Mouse (Mus musculus) layer of hippocampus, postnatal 25 days (tissue): Measurements from ENCODE around the gene Tsc22d1. TPM values are rescaled to one million over a fixed set of nuclear protein-coding genes. Genes with fewer than 3 reads are reported as not detected.
A peak's percentile ranks its signal among the peaks of the same experiment; 100 is the strongest.

ENCODE experiments used
- DNase-seq, 2 experiments: peaks; one replicate each; pipeline ENCODE4 v3.0.0; 2022; ENCODE audit warnings: mixed read lengths in 2 of 2, low spot score in 1 of 2; ENCODE audit errors: extremely low spot score in 1 of 2
- total RNA-seq, 2 experiments: library from RNA; stranded (reverse); gene quantifications; 2 replicates each; pipeline ENCODE4 v1.2.3; 2021

The Tsc22d1 gene
- 100 to 1,000 TPM; 493 to 570 TPM for total RNA-seq

DNA sequence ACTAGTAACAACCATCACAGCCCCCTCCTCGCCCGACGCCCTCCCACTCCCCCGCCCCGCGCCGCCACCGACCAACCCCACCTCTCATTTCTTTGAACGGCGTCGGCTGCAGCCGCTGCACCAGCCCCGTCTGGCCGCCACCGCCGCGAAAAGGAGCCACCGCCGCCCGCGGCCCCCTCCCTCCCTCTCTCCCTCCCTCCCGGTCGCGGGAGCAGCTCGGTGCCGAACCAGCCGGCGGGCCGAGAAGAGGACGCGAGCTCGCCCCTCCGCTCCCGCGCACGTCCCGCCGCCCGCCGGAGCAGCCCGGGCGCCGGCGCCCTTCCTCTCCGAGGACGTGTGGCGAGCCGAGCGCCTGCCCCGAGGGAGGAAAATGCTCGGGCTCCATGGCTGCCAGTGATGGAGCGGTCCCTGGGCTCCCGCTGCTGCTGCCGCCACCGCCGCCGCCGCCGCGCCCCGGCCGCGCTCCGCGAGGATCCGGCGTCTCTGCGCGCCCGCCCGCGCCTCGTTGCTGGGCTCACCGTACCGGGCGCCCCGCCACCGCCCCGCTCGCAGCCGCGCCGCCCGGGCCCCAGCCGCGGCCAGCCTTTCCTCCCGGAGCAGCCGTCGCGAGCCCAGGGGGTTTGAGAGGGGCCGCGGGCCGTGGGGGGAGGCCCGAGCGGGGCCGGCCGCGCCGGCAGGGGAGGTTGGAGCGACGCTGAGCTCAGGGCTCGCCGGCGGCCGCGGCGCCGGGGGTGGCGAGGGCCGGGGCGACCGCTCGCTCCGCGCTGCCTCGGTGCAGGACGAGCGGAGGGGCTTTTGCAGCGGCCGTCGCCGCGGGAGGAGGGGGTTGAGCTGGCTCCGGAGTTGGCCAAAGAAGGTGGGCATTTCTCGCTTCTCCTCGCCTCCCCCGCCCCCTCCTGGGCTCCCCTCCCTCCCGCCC lies at the start of gene Tsc22d1:
Gene Tsc22d1, plus strand, starts transcription at position 100 of the 919 bp plus-strand sequence.
- DNase-seq = no peak

GRCm38 (mm10) chr14:76373638-76374037 lies 41.1 kb upstream of the Tsc22d1 start:
- no peak for DNase-seq

DNA sequence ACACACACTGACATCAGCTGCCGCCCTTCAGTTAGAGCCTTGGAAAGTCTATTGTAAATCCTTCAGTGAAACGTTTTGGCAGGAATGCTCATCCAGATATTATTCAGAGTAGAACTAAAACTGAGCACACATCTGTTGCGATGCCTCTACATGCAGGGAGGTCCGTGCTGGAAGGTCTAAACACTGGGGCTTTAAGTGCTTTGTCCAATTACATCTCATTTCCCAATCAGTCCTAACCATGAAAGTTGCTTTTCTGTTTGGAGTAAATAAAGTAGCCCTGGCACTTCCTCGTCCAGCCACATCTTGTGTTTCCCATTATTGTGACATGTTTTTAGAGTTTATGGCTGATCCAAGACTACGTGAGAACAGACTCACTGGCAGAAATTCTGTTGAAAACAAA lies 40.2 kb upstream of the Tsc22d1 start:
- no peak for DNase-seq

GRCm38 (mm10) chr14:76376561-76376960 lies 38.2 kb upstream of the Tsc22d1 start:
- DNase-seq = no peak

DNA sequence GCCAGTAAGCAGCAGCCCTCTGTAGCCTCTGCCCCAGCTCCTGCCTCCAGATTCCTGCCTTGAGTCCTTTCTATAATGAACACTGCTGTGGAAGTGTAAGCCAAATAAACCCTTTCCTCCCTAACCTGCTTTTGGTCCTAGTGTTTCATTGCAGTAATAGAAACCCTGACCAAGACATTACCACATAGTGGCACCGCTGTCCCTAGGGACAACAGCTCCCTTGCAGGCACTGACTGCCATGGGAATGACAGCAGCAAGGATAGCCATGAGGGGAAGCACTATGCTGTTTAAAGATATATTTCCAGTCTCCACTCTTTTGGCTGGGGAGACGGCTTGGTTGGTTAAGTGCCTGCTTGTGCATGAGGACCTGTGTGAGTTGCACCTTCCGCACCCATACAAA lies 35.4 kb upstream of the Tsc22d1 start:
- DNase-seq = no peak

- no peak for DNase-seq
Measured at GRCm38 (mm10) chr14:76388025-76388424, 26.7 kb upstream of the Tsc22d1 start.

DNA sequence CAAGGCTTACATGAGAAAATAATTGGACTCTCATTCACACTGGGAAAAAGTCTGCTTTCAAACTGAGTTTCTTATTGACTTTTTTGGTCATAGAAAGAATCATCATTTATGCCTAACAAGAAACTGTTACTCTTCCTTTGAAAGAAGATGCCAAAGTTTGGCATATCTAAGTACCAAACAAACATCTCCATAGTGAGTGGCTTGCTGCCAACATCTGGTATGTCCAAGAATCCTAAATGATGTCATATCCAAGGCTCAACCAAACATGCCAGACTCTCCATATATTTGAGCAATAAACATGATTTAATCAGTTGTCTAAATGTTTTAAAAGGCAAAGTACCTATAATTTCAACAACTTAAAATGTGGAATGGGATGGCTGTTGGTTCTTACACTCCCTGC lies 16.5 kb upstream of the Tsc22d1 start:
- no peak for DNase-seq

- DNase-seq = no peak
Measured at GRCm38 (mm10) chr14:76402574-76402973, 12.2 kb upstream of the Tsc22d1 start.

GRCm38 (mm10) chr14:76409111-76409510 lies 5.7 kb upstream of the Tsc22d1 start:
- no peak for DNase-seq

DNA sequence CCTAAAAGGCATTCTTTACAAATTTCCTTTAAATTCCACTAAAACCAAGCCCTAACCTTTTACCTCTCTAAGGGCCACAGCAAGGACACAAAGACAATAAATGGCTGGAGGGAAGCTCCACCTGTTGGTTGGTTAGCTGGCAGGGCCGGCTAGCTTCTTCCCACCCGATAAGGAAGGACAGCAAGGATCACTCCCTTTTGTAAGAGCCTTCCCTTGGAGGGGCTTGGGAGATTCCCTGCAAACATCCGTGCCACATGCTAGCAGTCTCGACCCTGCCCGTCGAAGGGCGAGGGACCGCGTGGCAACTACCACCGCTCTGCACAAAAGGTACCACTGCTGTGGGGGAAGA lies 1.0 kb upstream of the Tsc22d1 start:
- DNase-seq = no peak

GRCm38 (mm10) chr14:76414122-76414861 lies 469 bp upstream of the Tsc22d1 start:
- peak; percentile 90 to 92 for DNase-seq

DNA sequence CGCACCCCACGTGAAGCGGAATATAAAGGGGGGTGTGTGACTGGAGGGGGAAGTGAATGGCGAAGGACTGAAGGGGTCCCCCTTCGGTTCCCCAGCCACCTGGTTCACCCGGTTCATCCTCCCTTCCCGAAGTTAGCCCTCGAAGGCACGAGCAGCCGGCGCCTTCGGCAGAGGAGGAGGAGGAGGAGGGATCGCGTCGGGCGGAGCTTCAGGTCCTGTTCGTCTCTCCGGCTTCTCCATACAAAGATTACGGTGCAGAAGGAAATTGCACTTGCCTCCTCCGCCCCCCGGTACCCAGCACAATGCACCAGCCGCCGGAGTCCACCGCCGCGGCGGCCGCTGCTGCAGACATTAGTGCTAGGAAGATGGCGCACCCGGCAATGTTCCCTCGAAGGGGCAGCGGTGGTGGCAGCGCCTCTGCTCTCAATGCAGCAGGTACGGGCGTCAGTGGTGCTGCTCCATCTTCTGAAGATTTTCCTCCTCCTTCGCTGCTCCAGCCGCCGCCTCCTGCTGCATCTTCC lies 1.1 kb downstream of the Tsc22d1 start:
- peak; percentile 36 to 56 for DNase-seq

- DNase-seq = no peak
Measured at GRCm38 (mm10) chr14:76416366-76417040, 1.7 kb downstream of the Tsc22d1 start.

GRCm38 (mm10) chr14:76417346-76417745 lies 2.6 kb downstream of the Tsc22d1 start:
- DNase-seq = no peak

GRCm38 (mm10) chr14:76420726-76421125 lies 6.0 kb downstream of the Tsc22d1 start:
- DNase-seq = no peak

GRCm38 (mm10) chr14:76421162-76421561 lies 6.4 kb downstream of the Tsc22d1 start:
- DNase-seq = no peak

DNA sequence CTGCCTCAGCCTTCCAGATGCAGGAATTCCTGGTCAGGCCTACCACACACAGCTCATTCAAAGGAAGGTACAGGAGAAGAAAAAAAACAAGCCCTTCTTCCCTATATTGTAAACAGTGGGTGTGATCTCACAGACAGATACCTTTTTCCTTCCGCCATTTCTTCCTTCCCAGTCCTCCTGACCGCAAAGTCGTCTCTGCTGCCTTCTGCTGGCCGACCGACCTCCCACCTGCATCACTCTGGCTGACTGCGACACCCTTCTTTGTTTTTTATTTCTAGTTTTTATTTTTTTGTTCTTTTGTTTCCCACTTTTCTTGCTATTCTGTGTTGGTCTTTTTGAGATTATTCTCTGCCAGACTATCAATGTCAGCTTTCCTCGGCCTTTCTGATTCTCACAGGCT lies 10.7 kb downstream of the Tsc22d1 start:
- no peak for DNase-seq

DNA sequence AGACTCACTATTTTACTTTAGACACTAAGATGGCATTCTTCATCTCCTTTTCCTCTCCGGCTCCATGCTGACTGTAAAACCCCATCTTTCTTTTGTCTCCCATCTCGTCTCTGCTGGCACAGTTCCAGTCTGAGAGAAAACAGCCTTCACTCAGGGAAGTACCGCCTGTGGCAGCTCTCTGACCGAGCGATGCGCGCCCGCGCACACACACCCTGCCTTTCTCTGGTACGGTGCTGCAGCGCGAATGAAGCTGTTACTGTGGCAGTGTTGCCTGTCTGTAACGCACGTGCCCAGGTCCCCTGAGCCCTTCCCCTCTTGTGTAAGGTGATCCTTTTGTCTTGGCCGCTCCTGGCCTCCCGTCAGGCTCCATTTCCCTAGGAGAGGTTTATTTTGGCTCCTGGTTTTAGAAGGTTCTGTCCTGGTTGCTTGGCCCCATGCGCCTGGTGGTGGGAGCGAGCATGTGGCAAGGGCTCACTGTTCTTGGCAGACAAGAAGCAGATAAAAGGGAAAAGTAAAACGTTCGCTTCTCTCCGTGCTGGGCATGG lies 11.3 kb downstream of the Tsc22d1 start:
- DNase-seq = no peak

DNA sequence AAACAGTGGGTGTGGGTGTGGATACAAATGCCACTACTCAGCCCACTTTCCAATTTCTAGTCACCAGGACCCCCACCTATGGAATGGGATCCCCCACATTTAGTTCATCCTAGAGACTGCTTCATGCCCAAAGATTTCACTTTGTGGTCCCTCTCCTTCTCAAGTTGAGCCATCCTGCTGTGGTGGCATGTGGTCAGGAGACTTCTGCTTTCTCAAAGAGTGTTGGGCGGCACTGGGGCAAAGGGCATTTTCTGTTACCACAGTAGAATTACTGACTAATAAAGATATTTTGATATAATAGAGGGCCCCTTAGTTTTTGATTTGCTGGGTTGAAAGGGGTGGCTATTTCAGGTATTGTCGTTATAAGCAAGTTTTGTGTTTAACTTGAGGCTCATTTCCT lies 14.1 kb downstream of the Tsc22d1 start:
- no peak for DNase-seq

DNA sequence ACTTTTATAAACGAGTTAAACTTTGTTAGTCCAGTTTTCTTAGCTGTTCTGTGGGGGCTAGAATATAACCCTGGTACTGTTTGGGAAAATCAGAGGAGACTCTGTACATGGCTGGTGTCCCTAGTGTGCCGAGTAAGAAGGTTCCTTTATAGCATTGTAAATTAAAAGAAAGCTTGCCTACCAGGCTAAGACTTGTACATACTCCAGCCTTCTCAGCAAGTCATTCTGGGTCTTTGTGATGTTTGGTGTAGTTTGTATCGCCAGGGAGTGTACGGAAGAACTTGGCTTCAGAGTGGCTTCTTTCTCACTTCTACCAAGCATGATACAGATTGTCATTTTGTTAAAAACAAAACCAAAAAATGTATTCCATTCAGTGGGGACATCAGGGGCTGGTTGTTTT lies 17.2 kb downstream of the Tsc22d1 start:
- no peak for DNase-seq

DNA sequence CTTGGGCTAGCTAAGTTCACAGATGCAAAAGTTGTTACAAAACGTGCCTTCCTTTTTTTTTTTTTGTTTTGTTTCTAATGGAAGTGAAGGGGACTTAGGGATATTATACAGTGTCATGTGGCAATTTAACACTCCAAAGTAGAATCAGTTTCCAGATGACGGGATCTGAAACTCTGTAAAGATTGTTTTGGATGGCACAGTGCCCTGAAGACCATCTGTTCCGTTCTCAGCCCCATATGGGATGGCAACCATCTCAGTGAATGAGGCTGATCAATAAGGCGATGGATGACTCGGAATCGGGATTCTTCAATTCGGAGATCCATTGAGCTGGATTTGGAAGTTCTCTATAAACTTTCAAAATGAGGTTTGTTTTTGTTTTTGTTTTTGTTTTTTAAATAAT lies 17.6 kb downstream of the Tsc22d1 start:
- DNase-seq = peak in 1 of 2 experiments; percentile 64
